Mouse (Mus musculus) heart, adult 2 months (tissue): ENCODE data around the gene Nr5a1. TPM values are rescaled to one million over a fixed set of nuclear protein-coding genes. Genes with fewer than 3 reads are reported as not detected.
A peak's percentile ranks its signal among the peaks of the same experiment; 100 is the strongest.

ENCODE experiments used
- DNase-seq, 2 experiments: peaks; one replicate each; pipeline ENCODE4 v3.0.0; 2021
- H3K27ac ChIP-seq: fragments of 200-600 bp; 2 replicates; pipeline ENCODE4 v1.8.1; 2022
- H3K27me3 ChIP-seq: fragments of 200-500 bp; 2 replicates; pipeline ENCODE4 v1.6.1; 2012; ENCODE audit warnings: mild to moderate bottlenecking, low read length, inconsistent platforms, mixed read lengths; ENCODE audit not compliant: control insufficient read depth, insufficient read depth
- H3K36me3 ChIP-seq: fragments of 200-500 bp; 2 replicates; pipeline ENCODE4 v1.6.1; 2012; ENCODE audit warnings: low read length, inconsistent platforms; ENCODE audit not compliant: control insufficient read depth, insufficient read depth
- H3K4me1 ChIP-seq: fragments of 200-500 bp; 2 replicates; pipeline ENCODE4 v1.6.1; 2011; ENCODE audit warnings: low read length; ENCODE audit not compliant: control insufficient read depth, insufficient read depth
- H3K4me3 ChIP-seq: fragments of 200-600 bp; 2 replicates; pipeline ENCODE4 v1.8.1; 2022
- H3K79me2 ChIP-seq: fragments of 200-500 bp; replicated peaks from 2 replicates; pipeline ENCODE4 v1.6.1; 2012; ENCODE audit warnings: mild to moderate bottlenecking, inconsistent platforms, low read length, moderate library complexity, mixed read lengths; ENCODE audit not compliant: control insufficient read depth, insufficient read depth
- H3K9ac ChIP-seq: fragments of 200-500 bp; 2 replicates; pipeline ENCODE4 v1.6.1; 2012; ENCODE audit warnings: low read depth, mild to moderate bottlenecking, control low read depth, inconsistent platforms, low read length, mixed read lengths
- CTCF ChIP-seq: fragments of 200-600 bp; IDR thresholded peaks from 2 replicates; pipeline ENCODE4 v1.8.1; 2022; ENCODE audit warnings: antibody characterized with exemption, mild to moderate bottlenecking, moderate library complexity
- EP300 ChIP-seq: fragments of 200-500 bp; IDR thresholded peaks from 2 replicates; pipeline ENCODE4 v1.6.1; 2011; ENCODE audit warnings: low read depth, low read length, control low read depth; ENCODE audit not compliant: insufficient read depth
- POLR2A ChIP-seq: fragments of 200-500 bp; IDR thresholded peaks from 2 replicates; pipeline ENCODE4 v1.6.1; 2011; ENCODE audit warnings: mild to moderate bottlenecking, low read depth, low read length, control low read depth; ENCODE audit not compliant: insufficient read depth
- WGBS: fragments of 180-500 bp; shearing (Covaris S2); methylation state at CpG from one replicate; pipeline ENCODE4 v1.1.7; 2018; 5-methylcytosine and 5-hydroxymethylcytosine counted together
- intact Hi-C: fragments of 180-260 bp; cut with DNase I; formaldehyde crosslinking; loops from one replicate; pipeline ENCODE4 v1.15.1; 2025
- polyA plus RNA-seq: library from polyadenylated mRNA; depleted of rRNA; stranded (reverse); fragments of >200 nt; gene quantifications from 2 replicates; pipeline ENCODE4 v1.2.3, GENCODE M21; 2012
- total RNA-seq, 2 experiments: library from RNA; stranded (reverse); gene quantifications; 2 replicates each; pipeline ENCODE4 v1.2.3; 2021

The Nr5a1 gene
- total and polyA plus RNA-seq, 3 experiments, result 0.16 TPM; not detected in 2

- 33% methylated on average over 10 of the region's 10 CpGs for WGBS
- no peak for TF ChIP-seq POLR2A
- TF ChIP-seq CTCF, result no peak
- TF ChIP-seq EP300, result no peak
- intact Hi-C loops, result no loop called here
Observed at GRCm38 (mm10) chr2:38652565-38653292, 61.6 kb downstream of the Nr5a1 start.

GRCm38 (mm10) chr2:38652098-38652497 lies 62.2 kb downstream of the Nr5a1 start:
- H3K4me1 ChIP-seq, result no peaks in the 10 kb centered on the region
- no peaks in the 10 kb centered on the region for H3K27me3 ChIP-seq
- H3K9ac ChIP-seq, result no peak overlapping the region
- no peaks in the 10 kb centered on the region for H3K36me3 ChIP-seq
- no peaks in the 10 kb centered on the region for H3K79me2 ChIP-seq
- no peak for DNase-seq
- H3K4me3 ChIP-seq, result no peak overlapping the region
- intact Hi-C loops, result no loop called here
- no peak overlapping the region for H3K27ac ChIP-seq
- 68% methylated on average over 7 of the region's 7 CpGs for WGBS
- TF ChIP-seq POLR2A (no peak), CTCF (no peak), EP300 (no peak)

More at GRCm38 (mm10) chr2:38652565-38653292, 61.6 kb downstream of the Nr5a1 start:
- Histone ChIP-seq H3K4me1 (no peaks in the 10 kb centered on the region), H3K27ac (no peak overlapping the region), H3K79me2 (no peaks in the 10 kb centered on the region), H3K4me3 (no peak overlapping the region), H3K36me3 (no peaks in the 10 kb centered on the region), H3K27me3 (no peaks in the 10 kb centered on the region), H3K9ac (no peak overlapping the region)
- peak; percentile 33 to 45 for DNase-seq

GRCm38 (mm10) chr2:38650340-38650739 lies 64.0 kb downstream of the Nr5a1 start:
- Histone ChIP-seq H3K27ac (no peak overlapping the region), H3K4me1 (no peaks in the 10 kb centered on the region; the same call in 1 of the 2 replicates), H3K4me3 (no peak overlapping the region), H3K27me3 (no peaks in the 10 kb centered on the region), H3K36me3 (no peaks in the 10 kb centered on the region), H3K79me2 (no peaks in the 10 kb centered on the region), H3K9ac (no peak overlapping the region)
- no peak for DNase-seq
- WGBS, result 76% methylated on average over 1 of the region's 1 CpGs
- TF ChIP-seq POLR2A (no peak), EP300 (no peak), CTCF (no peak)
- intact Hi-C loops, result no loop called here

GRCm38 (mm10) chr2:38647661-38648060 lies 66.7 kb downstream of the Nr5a1 start:
- H3K79me2 ChIP-seq, result peaks cover 4% of the 10 kb centered on the region
- no peak overlapping the region for H3K4me3 ChIP-seq
- H3K27ac ChIP-seq, result no peak overlapping the region
- peaks cover 3% of the 10 kb centered on the region for H3K4me1 ChIP-seq
- intact Hi-C loops, result loop anchor here (5.0 to 10.0 kb wide), 2 partner anchors 90 to 357 kb away; partner anchors contain the start of genes Arpc5l and Rpl35
- TF ChIP-seq POLR2A (no peak), CTCF (no peak), EP300 (no peak)
- WGBS, result 65% methylated on average over 7 of the region's 7 CpGs
- H3K9ac ChIP-seq, result no peak overlapping the region
- H3K27me3 ChIP-seq, result no peaks in the 10 kb centered on the region
- DNase-seq, result no peak
- H3K36me3 ChIP-seq, result peaks cover 4% of the 10 kb centered on the region; the same call in 1 of the 2 replicates

- H3K27me3 ChIP-seq, result no peaks in the 10 kb centered on the region
- H3K9ac ChIP-seq, result no peak overlapping the region
- intact Hi-C loops, result loop anchor here (5.0 to 10.0 kb wide), 2 partner anchors 90 to 358 kb away; partner anchors contain the start of genes Arpc5l and Rpl35
- H3K4me3 ChIP-seq, result no peak overlapping the region
- peaks cover 3% of the 10 kb centered on the region for H3K4me1 ChIP-seq
- H3K36me3 ChIP-seq, result peaks cover 8% of the 10 kb centered on the region
- peaks cover 4% of the 10 kb centered on the region for H3K79me2 ChIP-seq
- WGBS, result 57% methylated on average over 8 of the region's 8 CpGs
- TF ChIP-seq CTCF (no peak), EP300 (no peak), POLR2A (no peak)
- H3K27ac ChIP-seq, result no peak overlapping the region
- DNase-seq, result no peak
Observed at GRCm38 (mm10) chr2:38647201-38647606, 67.1 kb downstream of the Nr5a1 start.

- TF ChIP-seq EP300 (no peak), CTCF (peak; percentile 76), POLR2A (no peak)
- peak; percentile 64 to 68 for DNase-seq
- intact Hi-C loops, result loop anchor here (1.0 to 10.0 kb wide), 3 partner anchors 12 to 359 kb away; partner anchors contain the start of genes Arpc5l and Rpl35
- Histone ChIP-seq H3K27me3 (no peaks in the 10 kb centered on the region), H3K4me3 (no peak overlapping the region), H3K36me3 (peaks cover 13% of the 10 kb centered on the region), H3K4me1 (peaks cover 3% of the 10 kb centered on the region), H3K9ac (no peak overlapping the region), H3K27ac (no peak overlapping the region), H3K79me2 (peaks cover 4% of the 10 kb centered on the region)
- 4% methylated on average over 3 of the region's 3 CpGs for WGBS
Observed at GRCm38 (mm10) chr2:38645936-38646335, 68.4 kb downstream of the Nr5a1 start.
